Mouse (Mus musculus) thymus, adult 2 months (tissue): ENCODE data around the gene Smg6.

Experiments
- CTCF ChIP-seq: fragments of 200-500 bp; IDR thresholded peaks from 2 replicates; pipeline ENCODE4 v1.5.1; 2012; ENCODE audit warnings: mild to moderate bottlenecking, control low read depth, low read length, moderate library complexity, borderline replicate concordance; ENCODE audit not compliant: control insufficient read depth, poor library complexity, insufficient read depth; ENCODE audit errors: extremely low read depth
- POLR2A ChIP-seq: fragments of 200-500 bp; IDR thresholded peaks from 2 replicates; pipeline ENCODE4 v1.6.1; 2012; ENCODE audit warnings: mild to moderate bottlenecking, low read length, control low read depth, moderate library complexity; ENCODE audit not compliant: control insufficient read depth, poor library complexity, insufficient read depth; ENCODE audit errors: extremely low read depth

DNA sequence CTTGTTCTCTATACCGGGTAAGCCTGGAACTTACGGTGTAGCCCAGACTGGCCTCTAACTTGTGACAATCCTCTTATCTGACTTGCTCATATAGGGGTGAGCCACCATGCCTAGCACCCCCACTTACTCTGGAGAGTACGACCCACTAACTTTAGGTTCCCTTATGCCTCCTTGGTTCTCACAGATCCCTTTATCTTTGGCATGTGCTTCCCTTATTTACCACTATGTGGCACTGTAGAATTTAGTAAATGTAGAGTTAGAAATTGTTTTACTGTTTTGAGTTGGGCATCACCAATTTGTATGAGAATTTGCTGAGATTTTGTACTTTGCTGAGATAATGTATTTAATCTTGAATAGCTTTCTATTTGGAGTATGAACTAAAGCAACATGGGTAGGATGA, 20.7 kb downstream of the Smg6 start:
- TF ChIP-seq CTCF, result no peak
- no peak for TF ChIP-seq POLR2A
